Mouse (Mus musculus): ENCODE results near the gene 4930578C19Rik. TPM values are rescaled to one million over a fixed set of nuclear protein-coding genes. Genes with fewer than 3 reads are reported as not detected.

Gene 4930578C19Rik
- polyA plus RNA-seq (2014; fragmentation: Illumina TruSeq; extraction: RNeasy Lipid Tissue Mini Kit (QIAGEN cat#74804); ENCODE audit: low read depth, low replicate concordance) = 2.2 TPM

GRCm38 (mm10) chrX:18461198-18461601 is at the start of gene 4930578C19Rik:
Gene 4930578C19Rik, minus strand, starts transcription at chrX:18461397.

All from adrenal gland, adult 10 weeks (tissue).